Mouse (Mus musculus): Measurements from ENCODE around the gene Scgb1b7. TPM values are rescaled to one million over a fixed set of nuclear protein-coding genes. Genes with fewer than 3 reads are reported as not detected.
"Not testable (repeated sequence)": the region's sequence is repeated elsewhere in the genome, so short reads cannot be mapped to it uniquely, and the experiment has no call there.

The Scgb1b7 gene
- total RNA-seq (2021) = not detected
- long read RNA-seq, experiment 1 = 0 reads
- long read RNA-seq, experiment 2 = 0 reads

- not testable (repeated sequence) for DNase-seq
Measured at GRCm38 (mm10) chr7:31712365-31712764, at the start of gene Scgb1b7. TSS of gene Scgb1b7 (plus strand) at chr7:31712665.

GRCm38 (mm10) chr7:31705657-31706056, 6.8 kb upstream of the Scgb1b7 start, which contains the start of gene Scgb2b7:
TSS of gene Scgb2b7 (minus strand) at chr7:31705757.
- DNase-seq = not testable (repeated sequence)

Other genes starting within 250 kb of the Scgb1b7 start
- not detected for gene Scgb2b7, start 6.9 kb upstream of the Scgb1b7 start, total RNA-seq (2021)